Mouse (Mus musculus): ENCODE results near the gene Ski.

Ski gene

GRCm38 (mm10) chr4:155150276-155151113 is 71.9 kb downstream of the Ski start:
- peak; percentile 72 for DNase-seq (ENCODE audit: low read depth, low spot score)

GRCm38 (mm10) chr4:155149941-155150275 is 72.5 kb downstream of the Ski start:
- no peak for DNase-seq (ENCODE audit: low read depth, low spot score)

GRCm38 (mm10) chr4:155148910-155149698 is 73.3 kb downstream of the Ski start:
- no peak for DNase-seq (ENCODE audit: low read depth, low spot score)

- no peak for DNase-seq (ENCODE audit: low read depth, low spot score)
Observed at GRCm38 (mm10) chr4:155148453-155148852, 73.9 kb downstream of the Ski start.

GRCm38 (mm10) chr4:155146107-155146823 is 76.1 kb downstream of the Ski start:
- DNase-seq (ENCODE audit: low read depth, low spot score) = no peak

- no peak for DNase-seq (ENCODE audit: low read depth, low spot score)
Observed at GRCm38 (mm10) chr4:155144548-155145180, 77.7 kb downstream of the Ski start.

GRCm38 (mm10) chr4:155143871-155144502 is 78.4 kb downstream of the Ski start:
- no peak for DNase-seq (ENCODE audit: low read depth, low spot score)

- DNase-seq (ENCODE audit: low read depth, low spot score) = no peak
Observed at GRCm38 (mm10) chr4:155143411-155143810, 79.0 kb downstream of the Ski start.

- no peak for DNase-seq (ENCODE audit: low read depth, low spot score)
Observed at GRCm38 (mm10) chr4:155142836-155143235, 79.6 kb downstream of the Ski start.

GRCm38 (mm10) chr4:155140795-155141265 is 81.6 kb downstream of the Ski start:
- DNase-seq (ENCODE audit: low read depth, low spot score) = no peak

GRCm38 (mm10) chr4:155140150-155140549 is 82.2 kb downstream of the Ski start:
- DNase-seq (ENCODE audit: low read depth, low spot score) = no peak

GRCm38 (mm10) chr4:155139281-155140045 is 82.9 kb downstream of the Ski start:
- no peak for DNase-seq (ENCODE audit: low read depth, low spot score)

- DNase-seq (ENCODE audit: low read depth, low spot score) = no peak
Observed at GRCm38 (mm10) chr4:155138451-155138850, 83.9 kb downstream of the Ski start.

GRCm38 (mm10) chr4:155137891-155138290 is 84.5 kb downstream of the Ski start:
- no peak for DNase-seq (ENCODE audit: low read depth, low spot score)

- DNase-seq (ENCODE audit: low read depth, low spot score) = no peak
Observed at GRCm38 (mm10) chr4:155135909-155136585, 86.3 kb downstream of the Ski start.

GRCm38 (mm10) chr4:155134686-155135172 is 87.7 kb downstream of the Ski start:
- no peak for DNase-seq (ENCODE audit: low read depth, low spot score)

GRCm38 (mm10) chr4:155133658-155134417 is 88.6 kb downstream of the Ski start:
- no peak for DNase-seq (ENCODE audit: low read depth, low spot score)

- DNase-seq (ENCODE audit: low read depth, low spot score) = no peak
Observed at GRCm38 (mm10) chr4:155133188-155133587, 89.2 kb downstream of the Ski start.

- no peak for DNase-seq (ENCODE audit: low read depth, low spot score)
Observed at GRCm38 (mm10) chr4:155130616-155131015, 91.8 kb downstream of the Ski start.

Data from ES-CJ7 (cell line).